Mouse (Mus musculus) left cerebral cortex, adult 2 months (tissue): ENCODE measurements at regions not wholly inside any gene's neighbourhood (a gene's known extent, or its start where the extent isn't known, plus 50 kb on each side); places are given as distances from the start of the nearest gene placed in this dataset.

ENCODE experiments used
- DNase-seq, 2 experiments: peaks; one replicate each; pipeline ENCODE4 v3.0.0; 2021 to 2022; ENCODE audit warnings: low spot score in 2 of 2, mixed read lengths in 1 of 2; ENCODE audit errors: extremely low spot score in 1 of 2
- H3K27ac ChIP-seq: fragments of 200-600 bp; 2 replicates; pipeline ENCODE4 v1.8.1; 2022
- H3K4me3 ChIP-seq: fragments of 200-600 bp; 2 replicates; pipeline ENCODE4 v1.8.1; 2022
- CTCF ChIP-seq: fragments of 200-600 bp; IDR thresholded peaks from 2 replicates; pipeline ENCODE4 v1.8.1; 2022; ENCODE audit warnings: antibody characterized with exemption, mild to moderate bottlenecking, moderate library complexity
- intact Hi-C: fragments of 180-260 bp; cut with DNase I; formaldehyde crosslinking; loops from one replicate; pipeline ENCODE4 v1.15.1; 2025

DNA sequence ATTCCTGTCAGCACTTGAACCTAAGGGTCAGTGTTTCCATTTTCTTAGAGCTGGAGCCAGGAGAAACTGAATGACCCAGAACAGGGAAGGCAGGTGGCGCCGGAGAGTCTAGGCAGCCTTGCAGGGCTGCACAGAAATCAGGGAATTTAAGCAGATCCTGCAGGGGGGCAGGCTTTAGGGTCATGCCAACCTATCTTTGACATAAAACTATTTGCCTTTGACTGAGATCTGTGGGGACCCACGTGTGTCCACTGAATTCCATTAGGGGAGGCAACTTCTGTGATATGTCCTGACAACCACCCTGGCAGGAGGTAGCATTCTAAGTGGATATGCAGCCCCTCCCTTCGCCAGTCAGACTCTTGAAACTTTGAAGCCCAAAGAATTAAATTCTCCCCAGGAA is 135.6 kb upstream of the Ctnna2 start:
- H3K4me3 ChIP-seq, result no peak overlapping the region
- intact Hi-C loops, result loop anchor here (10.0 kb wide), 1 partner anchor 210 kb away; no protein-coding TSS in a partner anchor
- no peak for DNase-seq

DNA sequence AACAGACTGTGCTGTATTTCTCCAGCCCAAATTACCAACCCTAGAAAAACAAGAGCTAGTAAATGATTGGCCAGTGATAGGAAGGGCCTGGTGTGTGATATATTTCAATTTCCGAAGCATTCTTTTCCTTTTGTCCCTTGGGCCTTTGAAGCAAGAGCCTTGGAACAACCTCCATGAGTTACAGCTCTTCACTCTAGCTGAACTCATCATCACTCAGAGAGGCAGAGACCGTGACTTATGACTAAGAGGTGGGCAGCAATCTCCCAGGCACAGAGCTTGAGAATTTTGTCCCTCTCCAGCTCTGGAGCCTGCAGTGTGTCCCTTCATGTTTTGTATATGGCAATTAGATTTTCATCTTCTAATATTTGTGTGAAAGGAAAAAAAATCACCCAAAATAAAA is 103.0 kb upstream of the Ctnna2 start:
- Histone ChIP-seq H3K4me3 (no peak overlapping the region), H3K27ac (no peak overlapping the region)
- intact Hi-C loops, result no loop called here
- TF ChIP-seq CTCF, result no peak
- DNase-seq, result no peak

More for the DNA sequence above, 135.6 kb upstream of the Ctnna2 start:
- no peak; the same call in 1 of the 2 replicates for TF ChIP-seq CTCF
- H3K27ac ChIP-seq, result no peak overlapping the region

DNA sequence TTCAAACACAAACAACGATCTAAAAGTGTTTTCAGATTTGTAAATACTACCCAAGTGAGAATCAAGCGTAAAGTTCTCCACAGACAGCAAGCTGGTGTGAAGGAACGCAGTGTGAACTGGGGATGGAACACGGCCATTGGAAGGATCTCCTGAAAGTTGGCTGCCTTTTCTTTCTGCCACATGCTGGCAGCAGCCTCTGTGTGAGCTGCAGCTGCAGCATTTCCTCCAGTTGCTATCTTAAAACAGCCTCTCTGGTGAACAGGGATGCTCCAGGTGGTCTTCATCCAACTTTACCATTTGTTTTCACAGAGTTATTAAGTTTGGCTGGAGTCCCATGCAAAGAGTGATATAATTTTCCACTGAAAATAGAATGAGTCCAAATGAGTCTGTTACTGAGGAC is 99.4 kb upstream of the Ctnna2 start:
- H3K27ac ChIP-seq, result no peak overlapping the region
- TF ChIP-seq CTCF, result no peak
- DNase-seq, result no peak
- no peak overlapping the region for H3K4me3 ChIP-seq
- intact Hi-C loops, result no loop called here

DNA sequence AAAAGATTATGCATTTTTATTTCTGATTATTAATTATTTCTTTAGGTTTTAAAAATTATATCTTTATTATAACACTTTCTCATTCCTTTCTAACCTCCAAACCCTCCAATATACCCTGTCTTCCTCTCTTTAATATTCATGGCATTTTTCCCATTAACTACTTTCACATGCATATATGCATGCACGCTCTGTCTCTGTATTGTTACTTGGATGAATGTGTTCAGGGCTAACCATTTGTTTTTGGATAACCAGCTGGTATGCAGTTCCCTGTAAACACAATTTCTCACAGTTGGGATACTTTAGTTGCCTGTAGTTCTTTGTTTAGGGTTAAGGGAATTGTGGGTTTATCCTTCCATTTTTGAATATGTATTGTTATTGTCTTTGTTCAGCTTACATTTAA is 86.8 kb upstream of the Ctnna2 start:
- intact Hi-C loops, result no loop called here
- no peak overlapping the region for H3K27ac ChIP-seq
- H3K4me3 ChIP-seq, result no peak overlapping the region
- TF ChIP-seq CTCF, result no peak
- DNase-seq, result no peak

DNA sequence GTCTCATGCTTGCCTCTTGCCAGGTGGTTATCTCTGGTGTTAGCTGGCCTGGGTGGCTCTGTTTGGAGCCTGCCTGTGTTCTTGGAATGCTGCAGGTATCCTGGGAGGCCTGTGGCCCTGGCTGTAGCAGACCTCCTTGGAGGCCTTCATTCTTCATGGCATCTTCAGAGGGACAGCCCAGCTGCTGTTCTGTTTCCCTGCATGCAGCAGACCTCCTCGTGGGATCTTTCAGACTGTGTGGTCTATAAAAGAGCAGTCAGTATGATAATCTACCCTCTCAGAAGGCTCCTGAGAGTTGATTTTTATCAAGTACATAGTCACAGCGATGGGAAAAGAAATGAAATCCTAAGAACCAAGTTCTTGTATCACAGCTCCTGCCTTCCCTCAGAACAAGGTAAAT is 86.2 kb upstream of the Ctnna2 start:
- H3K27ac ChIP-seq, result no peak overlapping the region
- TF ChIP-seq CTCF, result no peak
- no peak for DNase-seq
- H3K4me3 ChIP-seq, result no peak overlapping the region
- intact Hi-C loops, result no loop called here
